Mouse (Mus musculus) layer of hippocampus, adult 8-10 months (tissue): ENCODE data around the gene Ahcyl2. TPM values are rescaled to one million over a fixed set of nuclear protein-coding genes. Genes with fewer than 3 reads are reported as not detected.
"Not testable (repeated sequence)": the region's sequence is repeated elsewhere in the genome, so short reads cannot be mapped to it uniquely, and the experiment has no call there.

ENCODE experiments used
- DNase-seq, 2 experiments: peaks; one replicate each; pipeline ENCODE4 v3.0.0; 2022; ENCODE audit warnings: low spot score in 2 of 2
- total RNA-seq, 4 experiments: library from RNA; stranded (reverse); gene quantifications; 2 replicates each; pipeline ENCODE4 v1.2.4; 2022

Ahcyl2 gene
- total RNA-seq, 4 experiments from 2014 or later: 200 to 239 (median 221) TPM

DNA sequence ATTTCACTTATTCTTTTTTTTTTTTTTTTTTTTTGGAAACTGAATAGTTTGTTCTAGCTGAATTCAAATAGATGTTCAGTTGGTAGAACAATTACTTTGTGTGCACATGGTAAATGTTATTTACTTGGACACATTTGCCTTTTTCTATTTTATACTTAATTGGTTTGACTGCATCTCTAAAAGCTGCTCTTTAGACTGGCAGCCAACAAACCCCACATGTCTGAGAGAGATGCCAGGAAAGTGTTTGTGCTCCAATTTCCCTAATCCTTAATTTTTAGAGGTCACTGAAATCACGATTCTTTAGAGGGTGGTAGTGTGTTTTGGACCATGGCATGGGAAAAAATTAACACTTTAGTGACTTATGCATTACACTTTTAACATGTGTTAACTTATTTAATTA, 44.8 kb downstream of the Ahcyl2 start:
- peak; percentile 30 to 37 for DNase-seq

DNA sequence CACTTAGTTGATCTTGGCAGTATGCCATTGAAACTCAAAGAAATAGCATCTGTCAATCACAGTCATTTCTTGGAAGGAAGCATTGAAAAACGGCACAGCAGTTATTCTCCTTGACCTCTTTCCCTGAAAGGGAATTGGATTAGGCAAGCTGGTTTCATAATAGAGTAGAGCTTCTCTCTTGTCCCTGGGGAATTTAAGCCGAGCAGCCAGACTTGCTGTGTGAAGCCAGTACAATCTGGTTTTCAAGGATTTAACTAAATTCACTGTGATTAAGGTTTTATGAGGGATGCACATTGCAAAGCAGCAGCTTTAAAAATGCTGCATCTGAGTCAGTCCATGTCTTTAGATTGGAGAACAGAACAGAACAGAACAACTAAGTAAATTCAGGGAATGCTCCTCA, 46.8 kb downstream of the Ahcyl2 start:
- peak; percentile 29 to 51 for DNase-seq

DNA sequence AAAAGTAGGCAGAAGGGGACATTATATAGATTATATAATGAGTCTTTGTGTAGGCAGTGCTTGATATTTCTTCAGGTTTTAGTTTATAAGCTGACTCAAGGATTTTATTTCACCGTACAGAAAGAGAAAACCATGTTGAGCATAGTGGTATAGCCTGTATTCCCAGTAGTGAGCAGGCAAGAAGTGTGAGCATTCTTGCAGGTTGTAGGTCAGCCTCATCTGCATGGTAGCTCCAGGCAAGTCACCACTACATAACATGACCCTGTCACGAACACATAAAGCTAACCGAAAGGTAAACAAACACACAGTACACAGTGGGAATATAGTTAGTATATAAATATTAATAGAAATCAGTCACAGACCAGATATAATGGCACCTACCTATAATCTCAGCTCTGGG, 47.2 kb downstream of the Ahcyl2 start:
- DNase-seq: no peak

DNA sequence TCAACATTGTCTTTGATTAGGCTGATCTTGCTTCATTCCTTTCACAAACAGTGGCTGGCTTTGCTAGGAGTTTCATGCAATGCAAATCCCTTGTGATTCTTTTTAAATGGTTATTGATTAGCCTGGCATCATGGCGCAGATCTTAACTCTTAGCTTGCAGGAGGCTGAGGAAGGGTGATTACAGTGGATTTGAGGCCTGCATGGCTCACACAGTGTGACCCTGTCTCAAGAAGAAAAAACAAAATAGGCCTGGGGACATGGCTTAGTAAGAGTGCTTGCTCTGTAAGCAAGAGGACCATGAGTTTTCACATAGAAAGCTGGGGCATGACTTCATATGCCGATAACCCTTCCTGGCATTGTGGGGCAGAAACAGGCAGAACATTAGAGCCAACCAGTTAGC, 47.8 kb downstream of the Ahcyl2 start:
- DNase-seq: no peak

DNA sequence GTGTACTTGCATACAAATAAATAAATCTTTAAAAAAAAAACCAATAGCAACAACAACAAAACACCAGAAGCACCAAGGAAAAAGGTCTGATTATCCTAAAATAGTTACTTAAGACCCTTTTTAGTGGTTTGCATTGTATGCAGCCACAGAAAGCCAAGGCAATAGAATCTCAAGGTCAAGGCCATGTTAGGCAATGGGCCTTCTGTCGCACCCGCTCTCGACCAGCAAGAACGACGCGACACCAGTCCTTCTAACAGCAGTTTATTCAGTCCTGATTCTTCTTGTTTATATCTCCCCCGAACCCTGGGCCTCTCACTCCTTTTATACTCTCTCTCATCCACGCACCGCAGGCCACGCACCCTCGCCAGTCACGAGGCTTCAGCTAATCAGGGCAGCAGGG, 48.6 kb downstream of the Ahcyl2 start:
- DNase-seq: not testable (repeated sequence)

DNA sequence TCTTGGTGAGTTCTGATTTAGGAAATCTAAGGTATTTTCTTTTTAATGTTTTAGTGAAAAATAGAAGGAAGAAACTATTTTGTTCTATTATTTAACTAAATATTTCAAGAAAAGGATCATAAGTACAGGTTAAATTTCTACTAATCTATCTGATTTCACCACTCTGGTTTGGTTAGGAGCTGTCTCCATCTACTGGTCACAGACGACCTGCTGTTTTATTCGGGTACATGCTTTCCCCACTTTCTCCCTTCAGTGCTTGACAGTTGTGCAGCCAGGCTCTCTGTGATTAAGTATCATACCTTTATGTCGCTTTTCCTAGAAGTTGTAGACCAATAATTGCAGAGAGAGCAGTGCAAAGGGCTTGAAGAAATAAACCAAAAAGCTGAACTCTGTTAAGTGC, 51.5 kb downstream of the Ahcyl2 start:
- peak in 1 of 2 experiments; percentile 46 for DNase-seq

DNA sequence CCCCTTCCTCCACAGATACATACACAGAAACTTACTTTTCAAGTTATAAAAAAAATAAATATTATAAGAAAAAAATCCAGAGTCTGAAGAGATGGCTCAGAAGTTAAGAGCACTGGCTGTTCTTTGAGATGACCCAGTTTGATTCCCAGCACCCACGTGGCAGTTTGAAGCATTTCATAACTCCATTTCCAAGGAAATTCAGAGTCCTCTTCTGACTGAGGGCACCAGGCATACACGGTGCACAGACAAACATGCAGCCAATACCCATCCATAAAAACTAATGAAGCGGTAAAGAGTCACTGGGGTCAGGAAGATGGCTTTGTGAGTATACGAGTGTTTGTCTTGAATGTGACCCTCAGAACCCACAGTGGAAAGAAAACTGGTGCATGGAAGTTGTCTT, 52.5 kb downstream of the Ahcyl2 start:
- no peak for DNase-seq

DNA sequence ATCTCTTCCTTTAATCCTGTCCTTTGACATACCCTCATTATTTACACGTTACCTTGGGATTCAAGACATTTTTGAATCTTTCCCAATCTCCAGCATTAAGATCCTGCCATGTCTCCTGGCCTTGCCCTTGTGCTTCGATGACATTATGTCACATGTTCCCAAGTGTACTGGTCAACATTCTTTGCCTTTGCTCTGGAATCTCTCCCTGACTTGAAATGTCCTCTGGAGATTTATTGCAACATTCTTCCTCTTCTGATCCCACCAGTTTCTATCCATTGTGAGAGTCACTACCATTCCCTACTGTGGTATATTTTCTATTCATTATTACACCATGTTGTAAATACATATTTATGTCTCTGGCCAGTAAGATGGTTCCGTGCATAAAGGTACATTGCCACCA, 53.1 kb downstream of the Ahcyl2 start:
- DNase-seq: no peak

DNA sequence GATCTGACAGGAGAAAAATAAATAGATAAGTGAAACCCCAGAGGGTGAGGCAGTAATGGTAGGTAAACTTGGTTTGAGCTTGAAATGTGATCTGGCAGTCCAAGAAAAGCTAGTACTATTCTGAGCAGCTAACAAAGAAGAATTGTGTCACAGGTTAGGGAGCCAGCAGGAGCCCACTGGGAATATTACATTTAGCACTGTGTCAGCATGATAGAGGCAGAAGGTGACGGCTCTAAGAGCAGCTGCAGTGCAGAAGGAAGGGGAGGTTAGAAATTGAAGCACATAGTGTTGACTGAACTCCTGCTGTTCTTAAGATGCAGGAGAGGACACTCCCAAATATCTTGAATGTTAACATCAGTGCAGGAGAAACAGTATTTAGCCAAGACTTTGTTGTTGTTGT, 54.0 kb downstream of the Ahcyl2 start:
- DNase-seq: no peak

DNA sequence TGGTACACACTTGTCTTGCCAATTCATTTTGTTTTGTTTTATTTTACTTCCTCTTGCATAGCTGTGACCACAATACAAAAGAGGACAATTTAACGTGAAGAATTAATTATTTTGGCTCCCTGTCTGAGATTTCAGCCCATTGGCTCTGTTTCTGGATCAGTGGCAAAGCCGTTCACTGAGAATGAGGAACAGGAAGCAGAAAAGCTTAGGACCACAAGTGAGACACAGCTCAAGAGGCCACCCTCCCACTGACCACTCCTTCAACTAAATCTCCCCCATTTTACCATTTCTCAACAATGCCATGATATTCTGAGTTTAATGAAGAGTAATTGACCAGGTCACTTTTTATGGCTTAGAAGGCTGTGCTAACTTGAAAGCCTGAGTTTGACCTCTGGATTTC, 57.5 kb downstream of the Ahcyl2 start:
- no peak for DNase-seq

DNA sequence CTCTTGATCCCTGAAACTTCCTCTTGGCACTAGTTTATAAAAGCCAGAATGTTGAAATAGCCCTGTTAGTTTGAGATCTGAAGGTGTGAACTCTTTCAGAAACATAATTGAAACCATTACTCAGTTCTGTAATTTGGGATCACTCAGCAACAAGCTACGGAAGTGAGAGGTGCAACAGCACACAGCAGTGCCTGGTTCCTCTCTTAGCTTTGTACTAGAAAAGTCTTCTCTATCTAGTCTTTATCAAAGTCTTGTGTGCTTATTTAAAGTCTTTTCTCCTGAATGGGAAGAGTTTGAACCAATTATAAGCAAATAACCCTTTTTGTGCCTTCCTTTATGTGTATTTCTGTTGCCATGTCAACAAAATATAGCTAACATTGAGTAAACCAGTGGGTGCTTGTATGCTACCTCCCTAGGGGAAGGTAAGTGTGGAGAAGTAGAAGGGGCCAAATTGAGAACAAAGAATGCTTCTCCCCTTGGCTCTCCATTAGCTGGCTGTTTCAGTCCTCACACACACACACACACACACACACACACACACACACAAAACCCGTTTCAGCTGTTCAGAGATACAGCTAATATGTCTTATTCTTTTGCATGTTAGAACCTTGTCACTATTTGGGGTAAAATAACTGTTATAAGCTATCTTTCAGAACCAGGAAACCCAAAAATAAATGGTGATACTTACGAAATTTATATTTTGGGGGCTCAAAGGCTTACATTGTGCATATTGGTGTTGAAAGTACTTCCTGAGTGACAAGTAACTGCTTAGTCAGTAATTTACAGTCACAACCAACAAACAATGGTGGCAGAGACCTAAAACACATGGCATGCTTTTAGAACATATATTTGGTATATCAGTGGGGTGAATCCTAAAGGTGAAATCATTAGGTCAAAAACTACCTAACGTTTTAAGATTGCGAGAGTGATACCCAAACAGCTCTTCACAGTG, 59.8 kb downstream of the Ahcyl2 start:
- no peak for DNase-seq

DNA sequence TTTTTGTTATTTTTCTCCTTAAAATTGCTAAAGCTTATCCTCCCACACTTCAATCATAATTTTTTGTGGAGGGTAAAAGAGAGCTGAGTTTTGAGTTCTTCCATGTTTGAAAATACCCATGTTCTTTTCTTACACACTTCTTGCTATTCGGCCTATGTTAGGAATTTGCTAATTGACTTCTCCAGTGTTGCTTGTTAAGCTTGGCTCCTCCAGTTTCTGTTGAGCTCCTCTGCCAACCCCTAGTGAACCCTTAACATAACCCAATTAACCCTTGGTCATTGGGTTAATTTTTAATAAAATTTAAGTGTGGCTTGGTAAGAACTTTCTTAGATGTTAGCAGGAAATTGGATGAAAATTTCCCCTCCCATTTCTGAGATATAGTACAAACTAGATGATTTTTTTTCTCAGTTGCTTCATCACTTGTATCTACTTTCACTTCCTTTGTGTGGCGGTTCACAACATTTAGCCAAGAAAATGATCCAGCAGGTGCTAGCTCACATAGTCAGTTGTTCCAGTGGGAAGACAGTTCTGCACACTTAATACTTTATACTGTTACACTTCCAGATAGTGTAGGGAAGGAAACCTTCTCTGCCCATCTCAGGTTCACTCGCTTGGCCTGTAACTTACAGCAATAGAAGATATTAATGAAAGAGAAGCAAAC, 60.9 kb downstream of the Ahcyl2 start:
- no peak for DNase-seq

DNA sequence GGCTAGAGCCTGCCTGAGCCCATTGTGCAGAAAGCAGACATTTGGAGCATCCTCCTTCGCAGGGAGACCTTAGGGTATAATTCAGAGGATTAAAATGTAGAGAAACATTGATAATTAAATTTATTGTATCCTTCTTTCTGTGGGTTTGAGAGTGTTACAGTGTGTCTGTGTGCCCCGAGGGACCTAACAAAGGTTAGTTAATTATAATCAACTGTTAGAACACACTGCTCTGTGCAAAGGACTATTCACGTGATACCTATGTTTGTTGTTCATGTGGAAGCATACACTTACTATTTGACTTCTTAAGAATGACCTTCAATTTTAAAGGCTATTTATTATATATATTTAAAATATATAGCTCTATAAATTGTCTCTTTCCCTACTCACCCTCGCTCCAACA, 64.5 kb downstream of the Ahcyl2 start:
- no peak for DNase-seq

DNA sequence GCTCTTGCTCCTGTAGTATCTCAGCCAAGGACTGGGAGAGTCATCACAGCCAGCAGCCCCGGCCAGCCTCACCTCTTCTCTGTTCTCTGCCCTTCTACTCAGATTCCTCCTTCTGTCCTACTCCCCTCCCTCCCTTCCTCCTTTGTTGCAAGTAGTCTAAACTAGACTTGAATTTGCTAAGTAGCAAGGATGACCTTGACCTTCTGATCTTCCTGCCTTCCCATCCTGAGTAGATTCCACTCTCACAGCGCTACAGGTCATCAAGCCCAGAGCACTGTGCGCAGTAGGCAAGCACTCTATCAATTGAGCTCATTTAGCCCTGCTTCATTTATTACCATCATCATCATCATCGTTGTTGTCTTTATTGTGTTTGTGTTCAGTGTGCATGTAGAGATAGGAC, 65.3 kb downstream of the Ahcyl2 start:
- no peak for DNase-seq

DNA sequence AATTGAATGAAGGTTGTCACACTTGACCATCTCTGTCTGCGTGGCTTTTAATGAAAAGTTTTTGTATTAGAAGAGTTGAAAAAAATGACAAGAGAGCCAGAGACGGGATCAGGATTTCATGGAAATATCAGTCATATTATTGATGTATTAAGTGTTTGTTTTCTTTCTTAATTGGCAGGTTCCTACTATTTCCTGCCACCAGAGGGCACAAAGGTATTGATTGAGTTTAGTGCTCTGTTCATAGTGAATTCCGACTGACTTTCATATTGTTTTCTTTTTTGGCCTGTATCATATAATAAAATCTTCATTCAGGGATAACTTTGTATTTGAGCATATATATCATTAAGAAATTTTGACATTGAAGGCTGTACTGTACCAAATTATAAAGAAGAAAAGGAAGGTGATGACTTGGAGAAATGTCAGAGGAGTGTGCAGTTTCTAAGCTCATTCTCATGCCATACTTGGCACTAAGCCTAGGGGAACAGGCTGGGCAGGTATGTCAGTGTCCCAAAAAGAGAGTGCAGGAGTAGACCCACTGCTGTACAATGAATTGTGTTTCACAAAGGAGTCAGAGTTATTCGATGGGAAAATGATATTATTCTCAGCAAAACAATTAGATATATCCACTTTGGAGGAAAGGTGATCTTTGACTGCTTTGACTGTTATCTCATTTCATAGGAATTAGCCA, 65.9 kb downstream of the Ahcyl2 start:
- DNase-seq: no peak

DNA sequence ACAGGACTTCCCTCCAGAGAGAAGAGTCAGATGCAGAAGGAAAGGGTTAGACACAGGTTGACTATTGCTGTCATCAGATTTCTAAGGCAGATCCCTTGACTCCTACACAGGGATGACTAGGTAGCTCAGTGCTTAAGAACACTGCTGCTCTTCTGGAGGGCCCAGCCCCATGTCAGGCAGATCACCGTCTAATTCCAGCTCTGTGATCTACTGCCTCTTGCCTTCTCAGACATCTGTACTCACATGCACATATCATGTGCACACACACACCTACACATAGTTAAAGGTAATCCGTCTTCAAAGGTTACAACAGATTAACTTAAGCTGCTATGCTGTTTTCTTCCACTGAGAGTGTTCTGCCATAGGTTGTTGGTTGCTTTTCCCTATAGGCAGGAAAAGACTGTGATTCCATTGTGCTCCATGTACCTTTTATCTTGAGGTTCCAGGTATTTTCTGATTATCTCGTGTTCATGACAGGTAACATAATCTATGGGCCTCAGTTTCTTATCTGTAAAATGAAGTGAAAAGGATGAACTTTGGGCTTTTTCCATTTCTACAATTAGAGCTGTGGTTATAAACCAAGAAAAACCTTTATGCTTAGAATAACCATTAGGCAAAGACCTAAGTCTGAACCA, 67.8 kb downstream of the Ahcyl2 start:
- no peak for DNase-seq

DNA sequence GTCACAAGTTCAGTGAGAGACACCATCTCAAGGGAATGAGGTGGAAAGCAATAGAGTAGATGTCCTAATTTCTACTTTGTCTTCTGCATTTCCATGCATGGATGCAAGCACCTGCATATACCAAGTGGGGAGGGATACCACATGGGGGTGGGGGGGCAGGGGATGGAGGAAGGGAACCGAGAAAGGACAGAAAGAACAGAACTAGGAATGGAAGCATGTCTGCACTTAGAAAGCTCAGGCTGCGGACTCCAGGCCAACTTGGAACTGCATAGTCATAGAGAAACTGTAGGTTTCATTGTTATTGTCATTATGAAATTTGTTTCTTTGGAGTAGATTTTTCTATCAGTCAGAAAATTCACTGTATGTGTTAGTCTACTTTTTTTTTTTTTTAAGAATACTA, 69.8 kb downstream of the Ahcyl2 start:
- no peak for DNase-seq

DNA sequence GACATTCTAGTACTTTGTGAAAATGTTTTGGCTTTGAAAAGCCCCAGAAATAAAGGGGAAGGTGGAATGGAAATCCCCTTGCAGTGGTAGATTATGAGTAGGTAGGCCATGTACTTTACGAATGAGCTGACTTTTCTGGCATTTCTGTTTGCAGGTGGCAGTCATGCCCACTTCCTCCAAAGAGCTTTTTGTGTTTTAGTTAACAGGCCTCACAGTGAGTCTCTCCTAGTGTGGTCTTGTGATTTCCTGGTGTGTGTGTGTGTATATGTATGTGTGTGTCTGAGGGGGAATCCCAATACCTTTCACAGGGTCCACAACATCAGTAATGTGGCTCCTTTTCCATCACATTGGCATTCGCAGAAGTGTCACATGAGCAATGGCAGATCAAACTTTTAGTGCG, 70.7 kb downstream of the Ahcyl2 start:
- DNase-seq: no peak

DNA sequence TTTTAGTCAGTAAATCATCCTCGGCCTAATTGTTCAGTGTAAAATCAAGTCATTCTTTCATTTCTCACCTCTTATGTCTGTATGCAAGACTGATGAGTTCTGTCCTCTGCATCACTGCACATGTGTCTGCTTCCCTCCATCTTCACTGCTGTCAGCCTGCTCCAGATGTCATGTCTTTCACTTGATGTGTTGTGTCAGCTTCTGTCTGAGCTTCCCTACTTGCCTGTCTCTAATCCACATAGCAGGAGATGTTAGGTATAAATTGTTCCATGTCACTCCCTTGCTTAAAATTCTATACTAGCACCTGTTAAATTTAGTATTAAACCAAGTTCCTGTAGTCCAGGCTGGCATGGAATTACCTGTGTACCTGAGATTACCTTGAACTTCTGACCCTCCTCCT, 72.2 kb downstream of the Ahcyl2 start:
- no peak for DNase-seq

DNA sequence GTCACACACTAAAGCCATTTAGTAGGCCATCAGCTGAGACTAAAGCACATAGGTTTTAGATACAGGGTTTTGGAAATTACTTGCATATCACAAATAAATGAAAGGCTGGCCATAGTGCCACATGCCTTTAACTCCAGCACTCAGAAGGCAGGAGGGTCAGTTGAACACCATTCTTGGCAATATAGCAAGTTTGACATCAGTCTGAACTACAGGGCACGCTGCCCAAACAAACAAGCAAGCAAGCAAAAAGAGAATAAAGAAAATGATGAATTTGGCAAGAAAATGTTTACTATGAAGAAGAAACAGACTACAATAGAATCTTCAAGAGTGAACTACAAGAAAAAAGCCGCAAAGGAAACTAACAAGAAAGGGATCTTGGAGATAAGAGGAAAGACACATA, 73.7 kb downstream of the Ahcyl2 start:
- DNase-seq: no peak

DNA sequence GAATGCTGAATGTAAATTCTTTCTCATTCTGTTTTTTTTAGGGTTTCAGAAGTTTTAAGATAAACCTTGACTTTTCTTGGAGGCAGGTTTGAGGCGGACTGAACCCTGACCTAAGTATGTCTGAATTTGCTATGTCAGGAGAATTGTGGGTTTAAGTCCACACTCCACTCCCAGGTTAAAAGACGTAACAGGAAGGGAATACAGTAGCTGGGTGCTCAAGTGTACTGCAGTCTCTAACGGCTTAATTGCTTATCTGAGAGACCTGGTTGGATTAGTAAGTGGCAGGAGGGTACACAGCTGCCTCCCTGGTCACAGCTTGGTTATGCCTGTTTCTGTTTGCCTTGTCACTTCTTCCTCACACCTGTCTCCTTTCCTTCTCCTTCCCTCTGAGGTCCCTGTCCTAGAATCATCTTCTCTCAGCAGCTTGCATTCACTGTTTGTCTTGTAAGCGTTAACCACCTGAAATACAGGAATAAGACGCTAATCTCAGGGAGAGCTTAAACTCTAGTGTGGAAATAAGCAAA, 79.9 kb downstream of the Ahcyl2 start:
- DNase-seq: no peak

DNA sequence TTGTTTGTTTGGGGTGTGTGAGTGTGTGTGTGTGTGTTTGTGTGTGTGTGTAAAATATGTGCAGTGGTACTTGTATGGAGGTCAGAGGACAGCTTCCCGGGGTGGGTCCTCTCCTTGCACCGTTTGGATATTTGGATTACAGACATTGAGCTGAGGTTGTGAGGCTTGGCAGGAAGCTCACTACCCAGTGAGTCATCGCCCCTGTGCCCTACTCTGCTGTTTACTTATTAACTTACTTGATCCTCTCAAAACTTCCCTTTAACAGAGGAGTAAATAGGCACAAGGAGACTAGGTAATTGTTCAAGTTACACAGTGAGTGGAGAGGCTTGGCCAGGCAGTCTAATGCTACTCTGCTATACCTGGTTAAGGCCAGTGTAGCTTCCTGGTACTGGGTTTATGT, 81.0 kb downstream of the Ahcyl2 start:
- no peak for DNase-seq
